Mouse (Mus musculus): Measurements from ENCODE around the gene Tmem87b.

Tmem87b gene

DNA sequence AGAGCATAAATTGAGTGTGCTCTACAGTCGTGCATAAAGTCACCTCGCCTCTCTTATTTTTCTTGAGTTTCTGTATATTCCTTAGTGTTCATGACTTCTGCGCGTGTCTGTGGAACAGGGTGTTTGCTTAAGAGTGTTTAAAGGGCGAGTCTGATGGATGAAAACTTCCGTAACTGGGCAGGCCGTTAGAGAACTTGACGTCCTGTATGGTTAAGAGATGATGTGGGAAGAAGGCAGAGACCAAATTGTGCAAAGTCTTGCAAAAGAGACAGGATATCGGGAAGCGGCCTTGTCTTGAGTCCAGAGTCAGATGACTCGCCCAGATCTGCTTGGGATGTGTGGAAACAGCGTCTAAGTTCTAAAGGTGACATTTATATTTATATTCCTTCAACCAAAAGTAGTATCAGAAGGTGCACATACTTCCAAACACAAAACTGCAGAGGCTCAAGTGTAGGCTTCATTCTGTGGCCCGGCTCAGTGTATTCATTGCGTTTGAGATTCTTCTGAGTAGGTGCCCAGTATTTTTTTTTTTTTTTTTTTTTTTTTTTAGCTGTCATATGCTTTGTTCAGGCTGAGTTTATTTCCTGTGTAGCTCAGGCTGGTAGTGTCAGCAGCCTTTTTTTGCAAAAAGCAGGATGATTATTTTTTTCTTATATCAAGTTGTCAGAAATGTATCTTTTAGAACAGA is 1.2 kb downstream of the Tmem87b start:
- DNase-seq (ENCODE audit: low spot score in 2 of 2), result no peak

- no peak for DNase-seq (ENCODE audit: low spot score in 2 of 2)
Observed at GRCm38 (mm10) chr2:128820631-128821030, 2.7 kb downstream of the Tmem87b start.

DNA sequence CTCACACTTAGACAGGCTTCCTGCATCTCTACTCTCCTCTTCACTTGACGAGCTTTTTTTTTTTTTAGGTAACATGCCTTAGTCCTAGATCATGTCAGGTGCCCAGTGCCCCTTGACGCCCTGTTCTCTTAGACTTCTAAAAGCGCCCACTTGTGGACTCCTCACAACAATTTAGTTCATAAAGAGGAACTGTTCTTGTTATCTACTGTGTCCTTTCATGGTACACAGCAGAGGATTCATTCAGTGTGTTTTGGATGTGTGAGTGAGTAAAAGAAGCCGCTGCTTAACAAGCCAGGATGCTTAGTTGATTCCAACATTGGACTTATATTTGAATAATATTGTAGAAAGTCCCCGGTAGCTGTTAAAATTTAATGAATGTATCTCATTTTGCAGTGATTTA is 6.0 kb downstream of the Tmem87b start:
- DNase-seq (ENCODE audit: low spot score in 2 of 2), result no peak

GRCm38 (mm10) chr2:128827787-128828186 is 9.9 kb downstream of the Tmem87b start:
- no peak for DNase-seq (ENCODE audit: low spot score in 2 of 2)

DNA sequence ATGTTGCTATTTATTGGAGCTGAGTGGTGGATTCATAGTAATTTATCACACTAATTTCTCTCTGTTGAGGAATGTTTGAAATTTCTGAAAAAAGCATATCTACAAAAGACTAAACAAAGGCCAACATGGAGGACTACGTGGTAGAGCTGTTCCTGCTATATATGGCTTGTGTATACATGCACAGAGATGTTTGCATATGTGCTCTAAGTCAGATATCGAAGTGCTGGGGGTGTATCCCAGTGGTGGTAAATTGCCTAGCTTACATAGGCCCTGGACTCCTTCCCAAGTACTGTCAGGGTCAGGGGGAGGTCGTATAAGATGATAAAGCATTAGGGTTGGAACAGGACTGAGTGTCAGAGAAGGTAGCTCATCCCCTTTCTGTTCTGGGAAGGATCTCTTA is 14.7 kb downstream of the Tmem87b start:
- DNase-seq (ENCODE audit: low spot score in 2 of 2), result no peak

GRCm38 (mm10) chr2:128833035-128833434 is 15.1 kb downstream of the Tmem87b start:
- no peak for DNase-seq (ENCODE audit: low spot score in 2 of 2)

DNA sequence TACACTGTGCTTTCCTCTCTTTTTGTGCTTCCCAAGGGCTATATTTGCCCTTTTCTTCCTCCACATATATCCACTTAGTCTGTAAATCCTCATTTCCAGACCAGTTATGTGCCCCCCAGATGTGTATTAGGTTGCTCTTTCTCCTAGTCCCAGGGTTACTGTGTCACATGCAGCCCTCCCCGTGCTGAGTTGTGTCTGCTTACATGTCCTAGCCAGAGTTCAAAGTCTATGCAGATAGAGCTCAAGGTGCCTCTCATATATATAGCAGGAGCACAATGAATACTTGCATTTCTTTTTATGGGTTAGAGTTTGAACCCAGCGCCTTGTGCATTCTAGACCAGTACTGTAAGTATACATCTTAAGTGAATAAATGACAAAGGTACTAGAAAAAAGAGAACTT is 15.5 kb downstream of the Tmem87b start:
- DNase-seq (ENCODE audit: low spot score in 2 of 2), result no peak

DNA sequence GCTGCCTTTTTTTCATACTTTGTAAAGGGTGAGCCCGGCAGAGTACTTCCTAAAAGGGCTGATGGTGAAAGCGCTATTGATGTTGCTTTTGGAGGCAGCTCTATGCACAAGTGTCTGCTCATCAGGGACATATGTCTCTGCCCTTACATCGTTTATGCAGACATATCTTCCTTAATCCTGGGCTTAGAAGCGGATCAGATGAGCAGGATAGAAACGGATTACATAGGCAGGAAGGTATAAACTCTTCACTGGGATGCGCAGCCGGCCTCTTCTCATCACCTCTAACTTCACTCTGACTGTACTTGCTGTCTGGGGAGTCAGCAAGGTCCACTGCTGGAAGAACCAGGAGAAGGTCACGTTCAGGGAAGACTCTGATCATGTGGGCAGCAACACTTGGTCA is 19.6 kb downstream of the Tmem87b start:
- no peak for DNase-seq (ENCODE audit: low spot score in 2 of 2)

DNA sequence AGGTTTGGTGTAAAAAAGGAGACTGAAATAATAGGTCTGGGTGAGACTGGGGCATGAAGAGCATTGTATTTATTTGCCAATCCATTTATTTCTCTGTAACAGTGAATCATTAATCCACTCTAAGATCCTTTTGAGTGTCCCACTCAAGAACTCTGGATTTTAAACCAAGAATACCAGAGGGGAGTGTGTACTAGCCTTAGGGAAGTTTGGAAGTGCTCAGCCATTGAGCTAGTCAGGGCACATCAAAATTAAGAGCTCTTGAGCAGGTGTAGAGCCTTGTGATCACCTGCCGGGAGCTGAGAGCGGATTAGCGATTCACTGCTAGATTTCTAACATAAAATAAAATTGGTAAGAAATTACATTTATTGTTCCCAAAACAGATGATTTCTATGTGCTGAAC is 20.7 kb downstream of the Tmem87b start:
- DNase-seq (ENCODE audit: low spot score in 2 of 2), result no peak

- no peak for DNase-seq (ENCODE audit: low spot score in 2 of 2)
Observed at GRCm38 (mm10) chr2:128839501-128839900, 21.6 kb downstream of the Tmem87b start.

GRCm38 (mm10) chr2:128842437-128842836 is 24.5 kb downstream of the Tmem87b start:
- no peak for DNase-seq (ENCODE audit: low spot score in 2 of 2)

- DNase-seq (ENCODE audit: low spot score in 2 of 2), result no peak
Observed at GRCm38 (mm10) chr2:128850036-128850435, 32.1 kb downstream of the Tmem87b start.

DNA sequence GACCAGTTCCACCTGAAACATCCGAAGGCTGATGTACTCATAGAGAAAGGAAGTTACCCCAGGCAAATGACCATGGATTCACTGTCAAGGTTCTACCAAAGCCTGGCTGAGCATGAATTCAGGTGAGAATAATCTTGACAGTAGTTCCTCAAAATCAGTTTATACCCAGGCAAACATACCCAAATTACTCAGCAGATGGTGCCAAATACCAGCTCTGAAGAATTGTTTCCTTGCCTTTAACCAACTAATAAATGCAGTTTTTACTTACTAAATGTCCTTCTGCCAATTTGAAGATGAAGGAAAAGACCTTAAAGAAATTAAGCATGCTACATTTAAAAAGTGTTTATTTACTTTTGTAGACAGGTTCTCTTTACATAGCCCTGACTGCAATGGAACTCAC is 38.8 kb downstream of the Tmem87b start:
- DNase-seq (ENCODE audit: low spot score in 2 of 2), result no peak

- no peak for DNase-seq (ENCODE audit: low spot score in 2 of 2)
Observed at GRCm38 (mm10) chr2:128858962-128859361, 41.0 kb downstream of the Tmem87b start.

GRCm38 (mm10) chr2:128859861-128860260 is 41.9 kb downstream of the Tmem87b start:
- DNase-seq (ENCODE audit: low spot score in 2 of 2), result no peak

DNA sequence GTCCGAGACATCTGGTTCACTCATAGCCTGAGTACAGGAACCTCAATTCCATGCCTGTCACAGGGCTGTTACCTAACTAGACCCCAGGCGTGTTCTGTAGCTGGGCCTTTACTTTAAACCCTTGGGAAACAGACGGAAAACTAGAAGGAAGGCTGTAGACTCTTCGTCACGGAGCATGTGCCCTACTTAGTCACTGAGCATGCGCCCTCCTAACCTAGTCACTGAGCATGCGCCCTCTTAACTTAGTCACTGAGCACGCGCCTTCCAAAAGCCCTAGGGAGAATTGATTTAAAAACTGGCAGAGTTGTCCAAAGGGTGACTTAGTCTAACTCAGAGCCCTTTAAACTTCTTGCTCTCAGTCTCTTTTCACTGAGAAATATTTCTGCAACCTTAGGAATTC is 44.7 kb downstream of the Tmem87b start, which contains the start of gene Fbln7:
Fbln7 (plus strand) TSS at position 346 of the 400 bp plus-strand sequence.
- no peak for DNase-seq (ENCODE audit: low spot score in 2 of 2)

DNA sequence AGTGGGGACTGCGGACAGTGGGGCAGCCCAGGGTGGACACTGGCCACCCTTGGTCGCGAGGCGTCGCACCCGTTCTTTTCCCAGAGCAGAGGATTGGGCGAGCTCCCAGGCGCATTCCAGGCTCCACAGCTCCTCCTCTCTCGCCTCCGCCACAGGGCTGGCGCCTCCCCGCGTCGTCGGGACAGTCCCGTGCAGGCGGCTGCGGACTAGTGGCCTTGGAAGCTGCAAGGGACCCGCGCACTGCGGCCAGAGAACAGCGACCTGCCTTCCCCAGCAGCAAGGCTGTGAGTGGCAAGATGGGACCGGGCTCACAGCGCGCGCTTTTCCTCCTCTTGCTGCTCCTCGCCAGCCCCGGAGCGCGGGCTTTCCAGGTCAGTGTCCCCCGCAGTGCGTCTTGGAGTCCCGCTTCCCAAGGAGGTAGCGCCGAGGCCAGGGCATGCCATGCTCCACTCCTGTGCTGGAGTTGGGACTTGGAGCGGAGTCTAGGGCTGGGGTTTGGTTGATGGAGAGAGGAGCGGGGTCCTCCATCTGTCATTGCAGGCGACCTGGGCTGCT is 45.9 kb downstream of the Tmem87b start:
- peak; percentile 7 to 21 for DNase-seq (ENCODE audit: low spot score in 2 of 2)

DNA sequence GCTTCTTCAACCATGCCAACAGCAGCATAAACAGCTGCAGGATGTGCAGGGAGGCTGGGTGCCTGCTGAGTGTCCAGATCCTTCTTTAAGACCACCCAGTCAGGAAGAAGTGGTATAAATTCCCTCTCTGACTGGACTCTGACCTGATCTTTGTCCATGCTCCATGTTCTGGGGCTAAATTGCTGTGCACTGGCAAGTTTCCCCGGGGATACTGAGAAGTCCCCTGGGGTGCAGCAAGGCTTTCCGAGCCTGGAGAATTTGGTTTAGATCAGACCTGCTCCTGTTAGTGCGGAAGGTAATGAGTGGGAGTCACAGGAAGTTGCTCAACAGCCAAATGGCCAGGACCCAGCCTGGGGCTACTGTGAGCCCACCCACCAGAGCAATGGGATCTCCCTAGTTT is 47.1 kb downstream of the Tmem87b start:
- DNase-seq (ENCODE audit: low spot score in 2 of 2), result no peak

DNA sequence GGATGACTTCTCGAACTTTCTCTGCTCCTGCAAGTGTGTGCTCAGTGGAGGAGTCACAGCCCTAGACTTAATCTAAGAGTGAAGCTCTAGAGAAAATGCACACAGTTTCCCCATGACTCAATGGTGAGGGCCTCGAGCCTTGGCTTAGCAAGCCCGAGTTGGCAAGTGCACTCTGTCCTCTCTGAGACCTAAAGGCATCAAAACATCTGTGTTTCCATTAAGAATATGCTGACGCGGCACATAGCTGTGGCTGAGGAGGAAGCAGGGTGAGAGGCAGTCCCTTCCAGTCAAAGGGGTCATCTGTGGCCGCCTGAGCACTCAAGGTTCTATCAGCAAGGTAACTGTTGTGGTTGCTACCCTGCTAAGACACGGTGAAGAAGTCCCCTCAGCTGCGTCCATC is 53.7 kb downstream of the Tmem87b start:
- no peak for DNase-seq (ENCODE audit: low spot score in 2 of 2)

DNA sequence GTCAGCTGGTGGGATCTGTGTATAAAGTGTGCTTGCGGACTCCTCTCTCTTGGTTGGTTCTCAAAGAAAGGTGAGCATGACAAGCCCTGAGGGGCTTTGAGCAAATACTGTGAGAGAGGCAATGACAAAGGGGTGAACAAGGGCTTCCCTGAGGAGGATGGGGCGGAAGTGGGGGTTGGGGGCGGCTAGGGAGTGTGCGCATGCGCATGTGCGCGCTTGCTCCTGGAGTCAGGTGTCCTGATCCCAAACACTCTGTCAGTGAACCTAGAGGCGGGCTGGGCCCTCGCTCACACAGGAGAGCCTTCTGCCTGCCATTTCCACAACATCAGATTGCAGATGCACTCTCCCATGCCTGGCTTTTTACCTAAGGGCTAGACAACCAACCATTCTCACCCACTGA is 54.3 kb downstream of the Tmem87b start:
- DNase-seq (ENCODE audit: low spot score in 2 of 2), result no peak

DNA sequence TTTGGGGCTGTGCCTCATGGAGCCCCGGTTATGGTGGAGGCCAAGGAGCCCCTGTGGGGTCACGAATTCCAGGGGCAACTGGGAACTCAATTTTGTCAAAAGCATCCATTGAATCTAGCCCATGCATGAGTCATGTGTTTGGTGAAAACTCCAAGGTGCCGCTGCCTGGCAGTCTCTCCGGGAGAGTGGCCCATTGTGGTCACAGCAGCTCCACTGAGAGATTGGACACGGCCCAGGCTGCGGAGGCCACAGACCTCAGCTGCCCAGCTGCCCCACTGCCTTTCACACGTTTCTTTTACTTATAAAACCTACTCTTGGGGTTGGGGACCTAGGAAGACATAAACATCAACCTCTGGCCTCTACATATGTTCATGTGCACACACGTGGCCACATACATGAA is 57.6 kb downstream of the Tmem87b start:
- DNase-seq (ENCODE audit: low spot score in 2 of 2), result no peak

DNA sequence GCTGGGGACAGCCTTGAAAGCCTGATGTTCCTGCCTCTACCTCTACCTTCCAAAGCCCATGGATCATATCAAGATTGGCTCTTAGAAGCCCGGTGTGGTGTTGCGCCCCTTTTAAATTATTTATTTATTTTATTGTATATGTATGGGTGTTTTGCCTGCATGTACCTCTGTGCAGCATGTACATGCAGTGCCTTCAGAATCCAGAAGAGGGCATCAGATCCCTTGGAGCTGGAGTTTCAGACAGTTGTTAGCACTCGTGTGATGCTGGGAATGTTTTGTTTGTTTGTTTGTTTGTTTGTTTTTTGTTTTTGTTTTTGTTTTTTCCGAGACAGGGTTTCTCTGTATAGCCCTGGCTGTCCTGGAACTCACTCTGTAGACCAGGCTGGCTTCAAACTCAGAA is 63.3 kb downstream of the Tmem87b start:
- no peak for DNase-seq (ENCODE audit: low spot score in 2 of 2)

- DNase-seq (ENCODE audit: low spot score in 2 of 2), result no peak
Observed at GRCm38 (mm10) chr2:128885225-128885811, 67.4 kb downstream of the Tmem87b start.

All from frontal cortex, postnatal 25 days (tissue).